Mouse (Mus musculus): Measurements from ENCODE around the gene Plk1.
A peak's percentile ranks its signal among the peaks of the same experiment; 100 is the strongest.

Gene Plk1

GRCm38 (mm10) chr7:122193919-122194318 is 34.7 kb downstream of the Plk1 start:
- no peak for DNase-seq (ENCODE audit: low spot score)

GRCm38 (mm10) chr7:122196771-122197170 is 37.5 kb downstream of the Plk1 start:
- no peak for DNase-seq (ENCODE audit: low spot score)

GRCm38 (mm10) chr7:122197306-122197705 is 38.1 kb downstream of the Plk1 start:
- DNase-seq (ENCODE audit: low spot score) = peak; percentile 79

DNA sequence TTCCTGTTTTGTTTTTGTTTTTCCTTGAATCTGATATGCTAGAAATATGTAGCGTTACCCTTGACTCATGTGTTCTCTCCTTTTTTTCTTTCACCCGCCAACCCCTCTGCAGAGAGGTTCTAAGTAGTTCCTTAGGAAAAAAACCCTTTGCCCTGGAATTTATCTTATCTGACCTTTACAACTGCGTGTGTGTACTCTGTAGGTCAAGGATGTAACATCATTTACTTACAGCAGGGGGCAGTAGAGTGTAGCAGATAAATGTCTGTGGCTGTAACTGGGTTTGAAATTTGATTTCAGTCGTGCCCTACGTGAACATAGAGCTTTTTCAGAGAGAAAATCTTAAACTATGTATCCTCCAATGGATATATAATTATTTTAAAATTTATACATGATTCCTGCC is 40.1 kb downstream of the Plk1 start:
- peak; percentile 69 for DNase-seq (ENCODE audit: low spot score)

DNA sequence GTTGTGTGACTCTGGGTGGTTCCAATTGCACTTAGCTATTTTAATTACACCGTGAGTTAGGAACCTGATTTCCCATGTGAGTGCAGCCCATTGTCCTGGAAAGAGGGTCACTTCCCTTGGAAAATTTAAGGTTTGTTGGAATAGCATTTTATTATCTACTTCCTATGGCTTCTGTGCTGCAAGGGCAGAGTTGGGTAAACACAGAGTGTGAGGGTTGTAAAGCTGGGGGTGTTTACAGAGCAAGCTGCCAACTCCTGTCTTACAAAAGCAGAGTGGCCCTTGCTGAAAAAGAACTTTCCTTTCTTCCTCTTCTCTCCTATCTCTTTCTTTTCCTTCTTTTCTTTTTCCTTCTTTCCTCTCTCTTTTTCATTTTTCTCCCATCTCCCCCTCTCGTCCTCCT is 44.7 kb downstream of the Plk1 start:
- no peak for DNase-seq (ENCODE audit: low spot score)

DNA sequence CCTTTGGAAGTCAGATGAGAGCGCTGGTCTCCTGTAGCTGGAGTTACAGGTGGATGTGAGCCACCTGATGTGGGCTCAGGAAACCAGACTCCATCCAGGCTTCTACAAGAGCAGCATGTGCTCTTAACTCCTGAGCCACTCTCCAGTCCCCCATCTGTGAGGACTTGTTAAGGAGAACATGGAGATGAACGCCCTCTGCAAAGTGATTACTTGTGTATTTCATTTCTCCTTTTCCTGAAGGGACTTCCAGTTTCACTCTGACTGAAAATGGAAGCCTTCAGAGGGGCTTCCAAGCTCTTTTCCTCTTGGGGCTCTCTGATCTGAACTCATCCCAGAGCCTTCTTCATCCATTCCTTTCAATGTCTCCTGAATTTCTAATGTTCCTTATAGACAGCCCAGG is 46.9 kb downstream of the Plk1 start:
- DNase-seq (ENCODE audit: low spot score) = no peak

DNA sequence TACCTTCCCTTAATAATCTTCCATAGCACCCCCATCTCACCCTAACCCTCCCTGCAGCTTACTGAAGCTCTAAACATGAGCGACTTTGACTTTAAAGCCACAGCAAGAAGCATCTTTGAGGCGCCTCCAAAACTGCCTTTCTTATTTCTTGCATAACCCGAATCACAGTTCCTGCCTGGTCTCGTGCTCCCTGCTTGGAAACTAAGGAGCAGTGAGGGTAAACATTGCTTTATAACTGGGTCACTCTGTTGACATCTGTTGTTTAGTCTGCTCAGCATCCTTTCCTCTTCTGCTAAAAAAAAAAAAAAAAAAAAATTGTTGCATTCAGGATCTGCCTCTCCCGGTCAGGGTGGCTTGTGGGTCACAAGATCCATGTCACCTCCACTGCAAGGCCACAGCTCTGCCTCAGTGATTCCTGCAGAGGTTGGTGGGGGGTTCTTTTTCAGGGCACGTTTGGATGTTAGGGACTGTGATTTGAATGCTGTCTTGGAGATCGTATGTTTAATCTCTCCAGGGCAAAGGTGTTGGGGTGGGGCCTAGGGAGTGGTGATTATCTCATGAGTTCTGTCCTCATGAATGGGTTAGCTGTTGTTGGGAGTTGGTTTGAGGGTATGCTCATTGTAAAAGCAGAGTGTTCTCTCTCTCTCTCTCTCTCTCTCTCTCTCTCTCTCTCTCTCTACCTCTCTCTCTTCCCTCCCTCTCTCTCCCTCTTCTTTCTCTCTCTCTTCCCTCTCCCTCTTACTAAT is 49.2 kb downstream of the Plk1 start:
- no peak for DNase-seq (ENCODE audit: low spot score)

DNA sequence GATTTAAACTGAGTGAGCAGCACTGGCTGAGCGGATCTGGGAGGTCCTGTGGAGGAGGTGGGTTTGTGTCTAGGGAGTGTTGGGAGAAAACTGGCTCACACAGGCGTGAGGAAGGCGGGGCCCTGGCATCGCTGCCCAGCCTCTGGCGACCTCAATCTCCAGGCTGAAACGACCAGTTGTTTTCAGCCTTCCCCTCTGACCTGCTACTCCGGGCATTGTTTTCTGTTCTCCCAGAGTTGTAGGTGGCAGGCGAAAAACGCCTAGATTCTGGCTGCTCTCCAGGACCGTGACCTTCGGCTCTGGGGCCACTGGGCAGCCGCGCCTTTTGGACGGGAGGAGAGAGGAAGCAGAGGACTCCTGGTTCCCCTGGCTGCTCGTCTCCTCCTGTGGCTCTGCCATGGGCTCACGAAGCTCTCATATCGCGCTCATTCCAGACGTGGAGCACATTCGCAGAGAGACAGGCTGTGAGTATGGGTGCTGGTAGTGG is 60.1 kb downstream of the Plk1 start, which contains the start of gene Chp2:
Gene Chp2 (plus strand): TSS at position 182 of the 487 bp plus-strand sequence.
- DNase-seq (ENCODE audit: low spot score) = no peak

All from embryo, embryonic 10.5 days (tissue).